Mouse (Mus musculus) adrenal gland, adult (tissue): ENCODE measurements around the gene Nfatc2ip.
A peak's percentile ranks its signal among the peaks of the same experiment; 100 is the strongest.
"Not testable (repeated sequence)": the region's sequence is repeated elsewhere in the genome, so short reads cannot be mapped to it uniquely, and the experiment has no call there.

Source experiments
- DNase-seq, 2 experiments: peaks; one replicate each; pipeline ENCODE4 v3.0.0; 2022 to 2023; ENCODE audit warnings: low spot score in 1 of 2; ENCODE audit not compliant: inconsistent age in 2 of 2

The Nfatc2ip gene

GRCm38 (mm10) chr7:126411061-126411460 is 14.5 kb upstream of the Nfatc2ip start:
- DNase-seq, result peak in 1 of 2 experiments; percentile 73

- no peak for DNase-seq
These were observed 12.1 kb upstream of the Nfatc2ip start for GRCm38 (mm10) chr7:126408686-126409085.

DNA sequence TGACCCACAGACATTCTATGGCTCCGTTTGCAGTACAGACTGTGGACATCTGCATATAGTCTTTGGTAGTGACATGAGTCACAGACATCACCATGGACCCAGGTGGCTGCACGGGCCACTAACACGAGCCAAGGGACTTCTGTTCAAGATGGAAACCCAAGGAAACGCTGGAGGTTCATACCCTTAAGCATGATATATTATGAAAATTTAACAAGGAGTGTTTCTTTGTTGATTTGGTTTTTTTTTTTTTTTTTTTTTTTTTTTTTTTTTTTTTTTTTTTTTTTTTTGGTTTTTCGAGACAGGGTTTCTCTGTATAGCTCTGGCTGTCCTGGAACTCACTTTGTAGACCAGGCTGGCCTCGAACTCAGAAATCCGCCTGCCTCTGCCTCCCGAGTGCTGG is 6.0 kb upstream of the Nfatc2ip start:
- DNase-seq, result not testable (repeated sequence)

- DNase-seq, result peak; percentile 82 to 94
These were observed 3.0 kb upstream of the Nfatc2ip start for GRCm38 (mm10) chr7:126399548-126399947.

DNA sequence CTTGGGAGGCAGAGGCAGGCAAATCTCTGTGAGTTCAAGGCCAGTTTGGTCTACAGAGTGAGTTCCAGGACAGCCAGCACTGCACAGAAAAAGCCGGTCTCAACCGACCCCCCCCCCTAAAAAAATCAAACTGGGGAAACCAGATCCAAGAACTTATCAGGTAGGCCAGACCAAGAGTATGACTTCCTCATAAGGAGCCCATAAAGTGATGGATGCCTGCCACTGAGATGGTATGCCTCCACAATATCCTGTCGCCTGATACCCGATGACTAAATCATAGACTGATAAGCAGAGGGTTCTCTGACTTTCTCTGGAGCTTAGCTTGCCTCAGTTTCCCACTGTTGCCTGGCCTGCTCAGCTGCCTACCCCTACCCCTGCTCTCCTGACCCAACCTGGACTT is 1.3 kb upstream of the Nfatc2ip start:
- peak in 1 of 2 experiments; percentile 38 for DNase-seq

- DNase-seq, result no peak
These were observed 684 bp upstream of the Nfatc2ip start for GRCm38 (mm10) chr7:126397221-126397620.

DNA sequence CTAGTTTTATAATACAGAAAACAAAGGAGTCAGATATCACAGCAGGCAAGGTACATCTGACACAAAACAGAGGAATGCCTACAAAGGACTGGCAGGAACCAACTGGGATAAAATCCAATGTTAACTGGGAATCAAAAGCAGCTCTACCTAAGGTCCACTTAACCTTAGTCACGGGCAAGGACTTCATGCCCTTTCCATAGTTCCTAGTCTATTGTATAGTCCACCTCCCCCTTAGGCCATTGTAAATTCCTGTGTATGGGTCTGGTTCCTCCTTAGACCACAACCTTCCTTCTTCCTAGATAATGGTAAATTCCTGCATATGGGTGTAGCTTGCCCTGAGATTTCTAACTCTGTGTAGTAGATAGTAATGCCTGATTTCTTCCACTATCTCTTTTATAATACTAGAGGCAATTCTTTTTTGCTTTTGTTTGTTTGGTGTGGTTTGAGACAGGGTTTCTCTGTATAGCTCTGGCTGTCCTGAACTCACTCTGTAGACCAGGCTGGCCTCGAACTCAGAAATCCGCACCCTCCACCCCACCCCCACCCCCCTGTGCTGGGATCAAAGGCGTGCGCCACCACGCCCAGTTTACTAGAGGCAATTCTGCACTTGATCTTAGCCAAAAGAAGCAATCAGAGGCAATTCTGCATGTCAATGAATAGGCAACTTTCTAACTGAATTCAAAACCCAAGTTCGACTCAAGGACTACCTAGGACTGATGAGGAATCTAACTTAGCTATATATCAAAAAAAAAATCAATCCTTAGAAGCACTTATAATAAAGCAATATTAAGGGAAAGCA is 4.3 kb downstream of the Nfatc2ip start:
- DNase-seq, result not testable (repeated sequence)

DNA sequence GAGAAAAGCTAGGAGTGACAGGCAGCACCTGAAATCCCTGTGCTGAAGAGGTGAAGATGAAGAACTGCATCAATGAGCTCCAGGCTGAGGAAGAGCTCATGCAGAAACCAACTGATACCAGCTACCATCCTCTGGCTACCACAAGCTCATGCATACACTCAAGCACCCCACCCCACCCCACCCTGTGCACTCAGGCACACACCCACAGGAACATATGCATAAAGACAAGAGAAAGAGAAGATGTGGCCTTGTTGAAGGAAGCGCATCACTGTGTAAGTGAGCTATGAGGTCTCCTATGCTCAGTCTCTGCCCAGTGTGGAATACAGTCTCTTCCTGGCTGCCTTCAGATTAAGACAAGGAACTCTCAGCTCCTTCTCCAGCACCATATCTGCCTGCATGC is 8.4 kb downstream of the Nfatc2ip start:
- DNase-seq, result no peak

DNA sequence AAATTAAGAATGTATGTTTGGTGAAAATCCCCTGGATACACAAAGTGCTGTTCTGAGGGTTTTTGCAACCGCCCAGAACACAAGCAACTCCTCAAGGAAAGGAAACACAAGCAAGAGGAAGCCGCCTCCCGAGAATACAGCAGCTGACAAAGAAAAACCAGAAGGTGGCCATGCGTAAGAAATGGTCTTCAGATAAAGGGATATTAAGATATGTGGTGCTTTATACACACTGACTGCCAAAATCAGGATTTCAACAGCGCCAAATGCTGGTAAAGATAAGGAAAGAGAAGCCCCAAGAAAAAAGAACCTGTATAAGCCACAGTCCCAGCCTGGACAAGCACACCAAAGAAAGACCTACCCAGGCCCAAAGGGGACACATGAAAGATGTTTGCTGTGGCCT is 13.0 kb downstream of the Nfatc2ip start:
- no peak for DNase-seq

- peak; percentile 97 to 99 for DNase-seq
These were observed 19.0 kb downstream of the Nfatc2ip start, which contains the start of gene Spns1 for GRCm38 (mm10) chr7:126377278-126378158. Gene Spns1, minus strand, starts transcription at chr7:126377450.

GRCm38 (mm10) chr7:126376903-126377277 is 19.6 kb downstream of the Nfatc2ip start:
- DNase-seq, result no peak

DNA sequence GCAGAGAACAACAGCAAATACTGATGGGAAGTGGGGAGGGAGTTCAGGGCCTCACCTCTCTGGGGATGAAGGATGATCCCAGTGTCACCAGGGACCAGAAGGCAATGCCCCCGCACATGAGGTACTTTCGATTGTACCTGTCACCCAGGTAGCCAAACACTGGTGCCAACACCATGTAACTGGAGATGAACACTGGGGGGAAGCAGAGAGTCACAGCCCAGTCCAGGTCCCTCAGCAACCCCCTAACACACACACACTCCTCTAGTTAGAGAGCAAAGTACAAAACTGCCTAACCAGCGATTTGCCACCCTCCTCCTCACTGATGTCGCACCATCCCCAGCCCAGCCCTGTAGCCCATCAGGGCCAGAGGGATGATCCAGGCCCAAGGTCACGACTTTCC is 21.5 kb downstream of the Nfatc2ip start:
- no peak for DNase-seq

DNA sequence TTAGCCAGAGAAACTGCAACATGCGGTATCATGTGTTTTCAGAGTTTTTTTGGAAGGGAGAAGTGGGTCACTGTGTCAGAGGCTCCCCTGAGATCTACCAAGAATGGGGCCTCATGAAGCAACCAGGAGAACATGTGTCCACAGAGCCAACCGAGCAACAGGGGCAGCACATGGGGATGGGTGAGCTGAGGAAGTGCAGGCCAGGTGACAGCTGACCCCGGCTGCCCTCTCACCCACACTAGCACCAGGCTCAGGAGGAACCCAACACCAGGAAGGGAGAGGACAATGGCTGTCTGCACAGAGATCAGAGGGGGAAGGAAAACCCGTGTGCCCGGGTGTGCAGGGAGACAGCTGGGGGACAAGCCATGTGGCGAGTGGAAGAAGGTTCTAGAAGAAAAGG is 22.0 kb downstream of the Nfatc2ip start:
- DNase-seq, result no peak

DNA sequence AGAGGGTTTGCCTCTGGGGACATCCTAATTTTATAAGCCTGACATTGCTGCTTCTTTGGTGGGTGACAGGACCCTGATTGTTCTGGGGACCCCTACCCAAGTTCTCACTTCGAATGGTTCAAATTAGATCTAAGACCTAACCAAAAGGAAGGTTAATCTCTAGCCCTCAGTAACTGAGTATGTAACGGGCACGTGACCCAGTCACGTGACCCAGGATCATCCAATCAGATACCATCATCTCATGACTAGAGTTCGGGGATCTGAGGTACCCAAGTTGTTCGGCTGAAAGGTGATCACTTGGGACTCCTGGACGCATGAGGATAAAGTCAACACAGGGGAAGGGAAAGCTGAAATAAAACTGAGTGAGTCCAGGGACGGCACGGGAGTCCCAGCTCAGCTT is 23.5 kb downstream of the Nfatc2ip start:
- no peak for DNase-seq

GRCm38 (mm10) chr7:126369393-126369792 is 27.1 kb downstream of the Nfatc2ip start, which contains the start of gene Lat:
Gene Lat, minus strand, starts transcription at chr7:126369570.
- DNase-seq, result no peak

DNA sequence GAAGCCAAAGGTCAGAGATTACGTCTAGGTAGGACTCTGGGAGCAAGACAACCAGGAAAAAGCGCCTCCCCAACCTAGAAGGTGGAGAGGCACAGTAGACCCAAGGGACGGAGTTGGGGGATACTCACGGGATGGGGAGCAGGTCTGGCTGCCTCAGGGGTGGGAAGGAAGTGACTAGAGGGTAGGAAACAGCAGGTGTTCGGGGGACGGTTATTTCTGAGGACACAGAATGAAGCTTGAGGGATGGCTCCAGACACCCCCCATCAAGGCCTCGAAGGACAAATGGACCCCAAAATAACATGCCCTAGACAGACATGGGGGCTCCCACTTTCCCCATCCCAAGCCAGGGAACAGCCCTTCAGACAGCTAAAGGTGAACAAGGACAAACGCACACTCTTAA is 28.2 kb downstream of the Nfatc2ip start:
- no peak for DNase-seq

GRCm38 (mm10) chr7:126367636-126368035 is 28.9 kb downstream of the Nfatc2ip start:
- DNase-seq, result peak; percentile 55 to 65

GRCm38 (mm10) chr7:126363038-126363437 is 33.5 kb downstream of the Nfatc2ip start:
- DNase-seq, result no peak

- no peak for DNase-seq
These were observed 37.5 kb downstream of the Nfatc2ip start for GRCm38 (mm10) chr7:126359049-126359448.

- no peak for DNase-seq
These were observed 38.1 kb downstream of the Nfatc2ip start for GRCm38 (mm10) chr7:126358413-126358812.

DNA sequence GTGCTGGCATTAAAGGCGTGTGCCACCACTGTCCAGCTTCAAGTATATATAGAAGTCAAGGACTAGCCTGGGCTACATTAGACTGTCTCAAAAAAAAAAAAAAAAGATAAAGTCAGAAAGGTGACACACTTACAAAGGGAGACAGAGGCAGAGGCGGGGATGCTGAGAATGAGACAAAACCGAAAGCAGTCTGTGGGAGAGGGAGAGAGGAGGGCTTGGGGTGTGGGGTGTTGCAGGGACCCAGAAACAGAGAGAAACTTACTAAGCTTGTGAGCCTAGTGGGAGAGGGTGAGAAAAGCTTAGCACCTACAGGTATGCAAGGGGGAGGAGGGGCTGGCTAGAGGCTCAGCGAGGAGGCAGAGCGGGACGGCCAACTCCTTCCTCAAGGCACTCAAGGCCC is 38.7 kb downstream of the Nfatc2ip start:
- DNase-seq, result no peak
